Mouse (Mus musculus) heart, postnatal 14 days (tissue): ENCODE measurements at regions not wholly inside any gene's neighbourhood (a gene's known extent, or its start where the extent isn't known, plus 50 kb on each side); places are given as distances from the start of the nearest gene placed in this dataset.

ENCODE experiments used
- DNase-seq, 2 experiments: peaks; one replicate each; pipeline ENCODE4 v3.0.0; 2021 to 2022
- intact Hi-C: fragments of 180-260 bp; cut with DNase I; formaldehyde crosslinking; loops from one replicate; pipeline ENCODE4 v1.15.1; 2025

GRCm38 (mm10) chr2:118058654-118059395, 52.9 kb upstream of the Thbs1 start:
- intact Hi-C loops, result no loop called here
- no peak for DNase-seq

- DNase-seq, result no peak
- intact Hi-C loops, result loop anchor here (10.0 kb wide), 1 partner anchor 756 kb away; no protein-coding TSS in a partner anchor
These were observed 50.4 kb upstream of the Thbs1 start for GRCm38 (mm10) chr2:118061291-118061690.
